Mouse (Mus musculus) spleen, adult 2 months (tissue): ENCODE results near the gene Trim2.

Source experiments
- CTCF ChIP-seq: fragments of 200-500 bp; IDR thresholded peaks from 2 replicates; pipeline ENCODE4 v1.5.1; 2011; ENCODE audit warnings: mild to moderate bottlenecking, inconsistent platforms; ENCODE audit not compliant: insufficient read depth, insufficient read length, insufficient replicate concordance; ENCODE audit errors: extremely low read depth
- POLR2A ChIP-seq: fragments of 200-500 bp; IDR thresholded peaks from 2 replicates; pipeline ENCODE4 v1.6.1; 2011; ENCODE audit warnings: low read depth, low read length, inconsistent platforms

- TF ChIP-seq CTCF: no peak
- no peak for TF ChIP-seq POLR2A
Observed at GRCm38 (mm10) chr3:84275124-84275523, 31.6 kb downstream of the Trim2 start.
